Mouse (Mus musculus): ENCODE data around the gene Perp.

DNA sequence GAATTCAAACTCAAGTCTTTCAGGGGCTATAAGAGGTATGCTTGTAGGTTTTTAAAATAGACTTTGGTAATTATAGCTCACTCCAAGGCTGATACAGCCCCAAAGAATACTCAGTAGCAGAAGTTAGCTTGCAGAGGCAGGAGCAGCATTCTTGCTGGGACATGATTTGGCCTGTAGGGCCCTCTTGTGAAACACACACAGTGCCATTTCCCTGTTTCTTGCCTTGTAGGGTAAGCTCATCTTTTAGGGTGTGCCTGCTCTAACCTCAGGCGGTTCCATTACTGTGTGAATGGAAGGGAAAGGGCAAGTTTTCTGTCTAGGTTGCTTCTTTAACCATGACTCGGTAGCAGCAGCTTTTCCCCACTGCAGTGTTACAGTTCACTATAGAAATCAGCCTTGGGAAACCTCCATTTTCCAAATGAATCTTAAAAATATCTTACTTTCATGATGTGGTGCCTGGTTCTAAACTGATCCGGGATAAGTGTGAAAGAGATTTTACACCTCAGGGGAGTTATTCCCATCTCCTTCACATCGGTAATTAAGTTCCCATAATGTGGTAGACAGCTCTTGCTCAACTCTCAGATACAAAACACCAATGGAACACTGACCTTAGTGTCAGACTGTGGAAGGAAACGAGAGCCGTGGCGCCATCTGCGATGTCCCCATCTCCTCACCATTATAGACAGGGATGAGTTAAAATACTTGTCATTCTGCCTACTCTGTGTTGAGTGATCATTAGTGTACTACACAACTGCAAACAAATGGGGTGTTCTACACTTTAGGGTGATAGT lies 1.8 kb downstream of the Perp start:
- TF ChIP-seq ZNF384 (IDR thresholded peaks at IDR 0.05; ENCODE audit: low read depth, low read length) (no peak), HCFC1 (IDR thresholded peaks at IDR 0.05; ENCODE audit: borderline replicate concordance, insufficient read depth, low read length) (no peak)

All from ES-E14 (cell line).